Mouse (Mus musculus) lung, adult 2 months (tissue): ENCODE data around the gene Mical3.

Source experiments
- CTCF ChIP-seq: fragments of 200-500 bp; IDR thresholded peaks from 2 replicates; pipeline ENCODE4 v1.5.1; 2011; ENCODE audit warnings: mild to moderate bottlenecking, low read length, control low read depth; ENCODE audit not compliant: insufficient read depth
- POLR2A ChIP-seq: fragments of 200-500 bp; IDR thresholded peaks from 2 replicates; pipeline ENCODE4 v1.6.1; 2011; ENCODE audit warnings: low read depth, mild to moderate bottlenecking, control low read depth, low read length, borderline replicate concordance; ENCODE audit errors: extremely low read depth

GRCm38 (mm10) chr6:121064356-121065015 is 66.3 kb downstream of the Mical3 start:
- TF ChIP-seq CTCF (no peak), POLR2A (no peak)
